Mouse (Mus musculus): ENCODE measurements around the gene Ints1. TPM values are rescaled to one million over a fixed set of nuclear protein-coding genes. Genes with fewer than 3 reads are reported as not detected.

The Ints1 gene
- polyA plus RNA-seq, 1 experiment = 29.8 TPM

DNA sequence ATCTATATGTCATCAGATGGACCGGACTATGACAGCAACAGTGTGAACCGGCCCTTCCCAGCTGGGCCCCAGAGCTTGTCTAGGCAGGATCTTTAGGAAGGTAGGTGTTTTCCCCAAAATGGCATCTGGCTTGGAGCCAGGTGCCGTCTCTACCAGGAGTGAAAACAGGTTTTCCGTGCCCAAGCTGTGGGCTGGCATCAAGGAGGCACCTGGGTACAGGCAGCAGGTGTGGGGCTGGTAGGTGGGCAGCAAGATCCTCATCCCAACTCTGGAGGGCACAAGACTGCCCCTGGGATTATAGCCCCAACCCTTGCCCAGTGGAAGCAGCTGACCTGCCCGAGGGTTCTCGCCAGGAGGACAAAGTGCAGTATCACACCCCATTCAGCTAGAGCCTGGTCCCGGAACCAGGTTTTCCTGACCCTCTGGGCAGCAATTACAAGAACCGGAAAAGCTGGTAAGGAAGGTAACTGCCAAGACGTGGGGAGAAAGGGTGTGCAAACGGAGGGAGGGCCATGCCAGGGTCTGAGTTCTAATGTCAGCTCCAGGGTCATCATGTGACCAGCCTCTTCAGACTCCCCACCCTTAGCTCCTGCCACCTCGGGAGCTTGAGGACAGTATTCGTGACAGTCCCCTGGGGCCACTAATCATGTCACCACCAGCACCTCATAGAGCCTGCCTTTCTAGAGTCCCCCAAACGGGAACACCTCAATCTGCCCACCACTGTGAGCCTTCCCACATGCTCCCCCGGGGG is 37.5 kb downstream of the Ints1 start:
- TF ChIP-seq CTCF (IDR thresholded peaks at IDR 0.05; ENCODE audit: low read depth, low read length) = no peak
- no peak for TF ChIP-seq POLR2A (IDR thresholded peaks at IDR 0.05; ENCODE audit: borderline replicate concordance, low read depth, low read length)
- no peak overlapping the region for H3K4me3 ChIP-seq (ENCODE audit: insufficient read depth, low read length)
- peaks cover 41% of the 10 kb centered on the region for H3K4me1 ChIP-seq (ENCODE audit: control insufficient read depth, insufficient read depth, low read length)
- no peak overlapping the region for H3K27ac ChIP-seq (ENCODE audit: insufficient read depth, low read depth, low read length)

DNA sequence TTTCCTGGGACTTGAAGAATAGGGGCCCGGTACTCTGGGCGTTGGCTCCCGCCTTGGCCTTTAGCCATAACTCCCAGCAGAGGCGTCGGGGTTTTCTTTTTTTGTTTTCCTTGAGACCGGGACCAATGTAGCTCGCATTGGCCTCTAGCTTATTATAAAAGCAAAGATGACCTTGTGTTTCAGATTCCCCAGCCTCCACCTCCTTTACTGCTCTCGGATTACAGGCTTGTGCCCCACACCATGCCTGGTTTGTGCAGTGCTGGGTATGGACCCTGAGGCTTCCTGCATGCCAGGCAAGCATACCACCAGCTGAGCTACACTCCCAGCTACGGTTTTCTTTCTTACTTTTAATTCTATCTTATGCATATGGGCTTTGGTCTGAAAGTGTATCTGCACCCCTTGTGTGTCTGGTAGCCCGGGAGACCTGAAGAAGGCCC is 39.0 kb downstream of the Ints1 start:
- H3K27ac ChIP-seq (ENCODE audit: insufficient read depth, low read depth, low read length) = no peak overlapping the region
- H3K4me3 ChIP-seq (ENCODE audit: insufficient read depth, low read length) = no peak overlapping the region
- TF ChIP-seq POLR2A (IDR thresholded peaks at IDR 0.05; ENCODE audit: borderline replicate concordance, low read depth, low read length) (no peak), CTCF (IDR thresholded peaks at IDR 0.05; ENCODE audit: low read depth, low read length) (no peak)
- H3K4me1 ChIP-seq (ENCODE audit: control insufficient read depth, insufficient read depth, low read length) = peaks cover 44% of the 10 kb centered on the region

DNA sequence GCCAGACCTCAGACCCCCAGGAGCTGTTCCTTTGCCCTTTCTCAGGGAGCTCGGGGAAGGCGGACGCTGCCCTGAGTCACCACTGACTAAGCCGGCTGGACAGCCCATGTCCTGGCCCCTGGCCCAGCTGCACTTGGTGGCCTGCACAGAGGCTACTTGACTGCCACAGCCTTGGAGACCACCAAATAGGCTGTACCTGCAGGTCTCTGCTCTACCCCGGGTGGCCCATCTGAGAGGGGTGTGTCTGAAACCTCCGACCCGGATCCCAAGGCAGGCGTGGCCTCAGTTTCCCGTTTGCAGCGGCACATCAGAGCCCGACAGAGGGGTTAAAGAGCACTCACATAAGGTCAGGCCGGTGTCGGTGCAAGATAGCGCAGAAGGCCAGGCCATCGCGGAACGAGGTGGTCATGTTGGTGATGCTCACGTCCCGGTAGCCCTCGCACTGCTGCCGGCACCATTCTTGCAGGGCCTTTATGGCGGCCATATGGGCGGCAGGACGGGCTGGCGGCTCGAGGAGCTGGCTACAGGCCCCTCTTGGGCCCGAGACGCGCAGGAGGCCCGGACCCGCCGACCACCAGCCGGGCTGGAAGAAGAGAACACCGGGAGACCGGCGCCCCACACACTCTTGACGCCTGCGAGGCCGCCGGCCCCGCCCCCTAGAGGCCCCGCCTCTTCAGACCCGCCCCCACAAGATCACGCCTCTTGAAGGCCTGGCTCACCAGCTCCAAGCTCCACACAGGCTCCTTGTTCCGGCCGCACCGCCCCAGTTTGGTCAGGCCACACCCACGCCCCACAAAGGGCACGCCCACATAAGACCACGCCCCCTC is 39.6 kb downstream of the Ints1 start, which contains the start of gene Micall2:
Gene Micall2 (minus strand): TSS at position 660 of the 827 bp plus-strand sequence.
- Histone ChIP-seq H3K27ac (ENCODE audit: insufficient read depth, low read depth, low read length) (peak within 1 kb of the TSS; percentile 49), H3K4me3 (ENCODE audit: insufficient read depth, low read length) (peak within 1 kb of the TSS; percentile 60), H3K4me1 (ENCODE audit: control insufficient read depth, insufficient read depth, low read length) (peaks cover 51% of the 10 kb centered on the region)
- TF ChIP-seq POLR2A (IDR thresholded peaks at IDR 0.05; ENCODE audit: borderline replicate concordance, low read depth, low read length) (no peak), CTCF (IDR thresholded peaks at IDR 0.05; ENCODE audit: low read depth, low read length) (no peak)

DNA sequence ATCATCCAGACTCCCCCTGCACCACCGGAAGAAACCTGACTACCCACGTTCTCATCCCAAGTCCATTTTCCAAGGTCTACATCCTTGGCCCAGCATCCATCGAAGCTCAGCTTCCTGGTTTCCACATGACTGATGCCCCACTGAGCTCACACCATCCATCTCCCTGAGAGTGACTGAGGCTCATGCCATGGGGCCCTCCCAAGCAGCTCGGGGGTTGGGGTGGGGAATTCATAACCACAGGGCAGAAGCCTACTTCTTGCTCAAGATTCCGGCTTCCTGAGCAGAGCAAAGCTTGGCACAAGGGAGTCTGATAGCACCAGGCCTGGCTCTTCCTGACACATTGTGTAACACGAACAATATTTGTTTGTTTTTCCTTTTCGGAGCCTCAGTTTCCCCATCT is 40.7 kb downstream of the Ints1 start:
- H3K27ac ChIP-seq (ENCODE audit: insufficient read depth, low read depth, low read length) = peak overlapping the region; percentile 49
- peak overlapping the region; percentile 60; the same call in 1 of the 2 replicates for H3K4me3 ChIP-seq (ENCODE audit: insufficient read depth, low read length)
- H3K4me1 ChIP-seq (ENCODE audit: control insufficient read depth, insufficient read depth, low read length) = peaks cover 58% of the 10 kb centered on the region
- TF ChIP-seq POLR2A (IDR thresholded peaks at IDR 0.05; ENCODE audit: borderline replicate concordance, low read depth, low read length) (no peak), CTCF (IDR thresholded peaks at IDR 0.05; ENCODE audit: low read depth, low read length) (no peak)

DNA sequence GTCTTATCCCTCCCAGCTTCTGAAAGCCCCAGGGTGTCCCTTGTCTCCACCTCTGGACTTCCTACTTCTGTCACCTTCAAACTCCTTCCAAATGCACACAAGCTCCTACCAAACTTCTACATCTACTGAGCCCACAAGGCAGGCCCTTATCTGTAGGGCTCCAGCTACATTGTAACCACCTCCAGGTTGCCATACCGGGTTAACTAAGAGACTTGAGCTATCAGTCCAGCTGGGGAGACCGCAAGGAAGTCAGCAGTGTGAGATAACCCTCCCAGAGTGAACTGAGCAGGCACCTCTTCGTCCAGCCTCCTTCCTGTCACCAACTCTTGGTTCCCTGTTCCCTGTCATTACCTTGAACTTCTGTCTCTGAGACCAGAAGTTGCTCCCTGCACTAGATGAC is 41.5 kb downstream of the Ints1 start:
- TF ChIP-seq CTCF (IDR thresholded peaks at IDR 0.05; ENCODE audit: low read depth, low read length) (no peak), POLR2A (IDR thresholded peaks at IDR 0.05; ENCODE audit: borderline replicate concordance, low read depth, low read length) (no peak)
- no peak overlapping the region for H3K27ac ChIP-seq (ENCODE audit: insufficient read depth, low read depth, low read length)

DNA sequence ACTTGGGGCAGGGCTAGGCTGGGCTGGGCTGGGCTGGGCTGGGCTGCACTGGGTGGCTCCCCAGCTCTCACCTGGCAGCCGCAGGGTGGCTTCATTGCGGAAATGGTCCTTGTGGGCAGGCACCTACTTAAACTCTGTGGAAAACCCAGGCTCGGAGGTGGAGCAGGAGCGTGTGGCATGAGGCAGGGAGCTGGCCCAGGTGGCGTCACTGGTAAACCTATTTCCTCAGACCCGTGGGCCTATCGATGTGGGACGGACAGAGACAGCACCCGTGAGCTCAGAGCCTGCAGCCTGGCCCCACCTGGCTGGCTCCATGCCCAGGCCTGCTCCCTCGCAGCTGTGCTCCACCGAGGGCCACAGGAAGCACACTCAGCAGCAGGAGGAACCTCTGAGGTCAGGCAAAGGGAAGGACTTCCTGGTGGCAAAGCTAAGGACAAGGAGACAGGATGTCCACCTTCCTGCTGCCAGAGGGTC is 42.8 kb downstream of the Ints1 start:
- no peak overlapping the region for H3K27ac ChIP-seq (ENCODE audit: insufficient read depth, low read depth, low read length)
- TF ChIP-seq POLR2A (IDR thresholded peaks at IDR 0.05; ENCODE audit: borderline replicate concordance, low read depth, low read length) (no peak), CTCF (IDR thresholded peaks at IDR 0.05; ENCODE audit: low read depth, low read length) (no peak)
- H3K4me1 ChIP-seq (ENCODE audit: control insufficient read depth, insufficient read depth, low read length) = peaks cover 67% of the 10 kb centered on the region
- H3K4me3 ChIP-seq (ENCODE audit: insufficient read depth, low read length) = no peak overlapping the region

More for the DNA sequence above, 41.5 kb downstream of the Ints1 start:
- H3K4me1 ChIP-seq (ENCODE audit: control insufficient read depth, insufficient read depth, low read length) = peaks cover 61% of the 10 kb centered on the region
- no peak overlapping the region for H3K4me3 ChIP-seq (ENCODE audit: insufficient read depth, low read length)

DNA sequence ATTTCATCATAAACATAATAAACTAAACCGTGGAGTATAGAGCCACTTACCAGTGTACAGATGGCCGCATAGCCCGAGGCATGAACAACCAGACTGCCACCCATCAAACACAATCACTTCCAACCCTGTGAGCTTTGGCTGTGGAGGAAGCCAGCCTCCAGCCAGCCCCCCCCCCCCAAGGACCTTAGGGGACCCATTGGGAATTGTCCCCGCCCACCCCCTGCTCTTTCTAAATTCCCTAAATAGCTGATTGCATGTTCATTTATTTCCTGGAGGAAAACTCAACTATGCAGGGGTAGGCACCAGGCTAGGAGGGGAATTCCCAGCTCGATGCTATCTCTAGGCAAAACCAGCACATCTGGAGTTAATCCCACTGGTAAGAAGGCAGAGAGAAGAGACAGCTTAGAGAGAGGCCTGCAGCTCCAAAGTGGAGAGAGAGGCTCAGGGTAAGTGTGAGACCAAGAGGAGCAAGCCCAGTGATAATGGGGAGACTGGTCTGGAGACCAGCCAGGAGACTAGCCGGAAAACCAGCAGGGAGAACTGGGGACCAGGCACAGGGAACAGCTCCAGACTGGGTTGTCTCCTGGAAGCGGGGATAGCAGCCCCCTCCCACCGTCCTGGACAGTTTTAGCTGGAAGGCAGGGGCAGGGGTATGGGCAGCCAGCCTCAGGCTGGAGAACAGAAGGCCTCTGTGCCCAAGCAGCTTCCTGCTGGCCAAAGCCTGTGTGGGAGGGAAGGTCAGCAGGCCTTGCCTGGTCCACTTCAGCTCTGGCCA is 44.6 kb downstream of the Ints1 start:
- TF ChIP-seq CTCF (IDR thresholded peaks at IDR 0.05; ENCODE audit: low read depth, low read length) (no peak), POLR2A (IDR thresholded peaks at IDR 0.05; ENCODE audit: borderline replicate concordance, low read depth, low read length) (no peak)
- no peak overlapping the region for H3K4me3 ChIP-seq (ENCODE audit: insufficient read depth, low read length)
- no peak overlapping the region for H3K27ac ChIP-seq (ENCODE audit: insufficient read depth, low read depth, low read length)
- peaks cover 79% of the 10 kb centered on the region for H3K4me1 ChIP-seq (ENCODE audit: control insufficient read depth, insufficient read depth, low read length)

DNA sequence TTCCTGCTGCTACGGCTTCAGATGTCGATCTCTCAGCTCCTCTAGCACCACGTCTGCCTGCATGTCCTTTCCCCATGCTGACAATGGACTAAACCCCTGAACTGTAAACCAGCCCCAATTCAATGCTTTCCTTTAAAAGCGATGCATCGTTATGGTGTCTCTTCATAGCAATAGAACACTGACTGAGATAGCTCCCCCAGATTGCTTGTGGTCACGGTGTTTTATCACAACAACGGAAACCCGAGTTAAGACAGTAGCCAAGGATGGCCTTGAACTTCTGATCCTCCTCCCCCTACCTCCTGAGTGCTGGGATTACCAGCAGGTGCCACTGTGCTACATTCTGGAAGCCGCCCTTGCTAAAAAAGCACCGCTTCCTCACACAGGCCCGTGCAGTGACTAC is 48.2 kb downstream of the Ints1 start:
- Histone ChIP-seq H3K4me3 (ENCODE audit: insufficient read depth, low read length) (no peak overlapping the region), H3K4me1 (ENCODE audit: control insufficient read depth, insufficient read depth, low read length) (peaks cover 62% of the 10 kb centered on the region), H3K27ac (ENCODE audit: insufficient read depth, low read depth, low read length) (0 out of 2 replicates have a peak overlapping the region, but pooled peaks have one; percentile 80)
- TF ChIP-seq POLR2A (IDR thresholded peaks at IDR 0.05; ENCODE audit: borderline replicate concordance, low read depth, low read length) = no peak
- no peak for TF ChIP-seq CTCF (IDR thresholded peaks at IDR 0.05; ENCODE audit: low read depth, low read length)

DNA sequence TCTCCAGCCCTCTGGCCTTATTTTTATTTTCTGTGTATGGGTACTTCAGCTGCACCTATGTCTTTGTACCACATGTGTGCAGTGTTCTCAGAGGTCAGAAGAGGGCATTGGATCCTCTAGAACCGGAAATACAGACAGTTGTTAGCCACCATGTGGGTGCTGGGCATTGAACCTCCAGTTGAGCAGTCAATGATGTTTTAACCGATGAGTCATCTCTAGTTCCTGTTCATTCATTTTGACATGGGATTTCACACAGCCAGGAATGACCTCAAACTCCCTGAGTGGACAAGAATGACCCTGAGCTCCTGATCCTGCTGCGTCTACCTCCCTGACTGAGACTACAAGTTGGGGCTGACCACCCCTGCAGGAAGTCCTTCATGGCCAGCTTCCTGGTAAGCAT is 49.3 kb downstream of the Ints1 start:
- no peak for TF ChIP-seq POLR2A (IDR thresholded peaks at IDR 0.05; ENCODE audit: borderline replicate concordance, low read depth, low read length)

More for the DNA sequence above, 49.3 kb downstream of the Ints1 start:
- Histone ChIP-seq H3K27ac (ENCODE audit: insufficient read depth, low read depth, low read length) (peak overlapping the region; percentile 80), H3K4me3 (ENCODE audit: insufficient read depth, low read length) (no peak overlapping the region), H3K4me1 (ENCODE audit: control insufficient read depth, insufficient read depth, low read length) (peaks cover 55% of the 10 kb centered on the region)

Data from bone marrow macrophage, adult 2 months (primary cell).